Mouse (Mus musculus): ENCODE data around the gene Neurod2. TPM values are rescaled to one million over a fixed set of nuclear protein-coding genes. Genes with fewer than 3 reads are reported as not detected.

Gene Neurod2
- polyA plus RNA-seq, 1 experiment from 2014 or later: not detected

Other genes starting within 250 kb of the Neurod2 start
- gene Fbxl20, start 179.2 kb downstream of the Neurod2 start, polyA plus RNA-seq (2015; fragmentation: Nextera tagmentation; extraction: Ambion mirVana): 6.7 TPM in 2 replicates
- gene Med1, start 136.4 kb downstream of the Neurod2 start, polyA plus RNA-seq (2015; fragmentation: Nextera tagmentation; extraction: Ambion mirVana): 30.1 and 38.9 TPM in 2 replicates
- gene Cdk12, start 126.6 kb downstream of the Neurod2 start, polyA plus RNA-seq (2015; fragmentation: Nextera tagmentation; extraction: Ambion mirVana): 5.4 and 5.9 TPM in 2 replicates
- gene Ppp1r1b, start 18.8 kb upstream of the Neurod2 start, polyA plus RNA-seq (2015; fragmentation: Nextera tagmentation; extraction: Ambion mirVana): 0.13 and 0.19 TPM in 2 replicates
- gene Stard3, start 28.7 kb upstream of the Neurod2 start, polyA plus RNA-seq (2015; fragmentation: Nextera tagmentation; extraction: Ambion mirVana): 14.1 and 15.7 TPM in 2 replicates
- 0.15 and 0.59 TPM in 2 replicates for gene Tcap, start 54.2 kb upstream of the Neurod2 start, polyA plus RNA-seq (2015; fragmentation: Nextera tagmentation; extraction: Ambion mirVana)
- gene Pnmt, start 56.8 kb upstream of the Neurod2 start, polyA plus RNA-seq (2015; fragmentation: Nextera tagmentation; extraction: Ambion mirVana): not detected in 2 replicates
- 3.1 and 3.8 TPM in 2 replicates for gene Pgap3, start 70.8 kb upstream of the Neurod2 start, polyA plus RNA-seq (2015; fragmentation: Nextera tagmentation; extraction: Ambion mirVana)
- gene Erbb2, start 82.8 kb upstream of the Neurod2 start, polyA plus RNA-seq (2015; fragmentation: Nextera tagmentation; extraction: Ambion mirVana): 2.2 and 2.6 TPM in 2 replicates
- 66.8 and 72.0 TPM in 2 replicates for gene Mien1, start 109.3 kb upstream of the Neurod2 start, polyA plus RNA-seq (2015; fragmentation: Nextera tagmentation; extraction: Ambion mirVana)
- 17.4 and 20.5 TPM in 2 replicates for gene Grb7, start 116.7 kb upstream of the Neurod2 start, polyA plus RNA-seq (2015; fragmentation: Nextera tagmentation; extraction: Ambion mirVana)
- gene Ikzf3, start 216.4 kb upstream of the Neurod2 start, polyA plus RNA-seq (2015; fragmentation: Nextera tagmentation; extraction: Ambion mirVana): 0.06 TPM in 1 of 2 replicates, not detected in the other
- gene Zpbp2, start 221.4 kb upstream of the Neurod2 start, polyA plus RNA-seq (2015; fragmentation: Nextera tagmentation; extraction: Ambion mirVana): 0.45 and 0.58 TPM in 2 replicates